Mouse (Mus musculus): Measurements from ENCODE around the gene Clec10a. TPM values are rescaled to one million over a fixed set of nuclear protein-coding genes. Genes with fewer than 3 reads are reported as not detected.

Gene Clec10a
- polyA plus RNA-seq (2015; fragmentation: Nextera tagmentation; extraction: Ambion mirVana), result 1.6 and 2.0 TPM in 2 replicates

GRCm38 (mm10) chr11:70155897-70156296 lies at the start of gene Clec10a:
Gene Clec10a, plus strand, starts transcription at chr11:70156197.

GRCm38 (mm10) chr11:70129926-70130379 lies 26.0 kb upstream of the Clec10a start, which contains the start of gene Mgl2:
Gene Mgl2, plus strand, starts transcription at chr11:70130329.

DNA sequence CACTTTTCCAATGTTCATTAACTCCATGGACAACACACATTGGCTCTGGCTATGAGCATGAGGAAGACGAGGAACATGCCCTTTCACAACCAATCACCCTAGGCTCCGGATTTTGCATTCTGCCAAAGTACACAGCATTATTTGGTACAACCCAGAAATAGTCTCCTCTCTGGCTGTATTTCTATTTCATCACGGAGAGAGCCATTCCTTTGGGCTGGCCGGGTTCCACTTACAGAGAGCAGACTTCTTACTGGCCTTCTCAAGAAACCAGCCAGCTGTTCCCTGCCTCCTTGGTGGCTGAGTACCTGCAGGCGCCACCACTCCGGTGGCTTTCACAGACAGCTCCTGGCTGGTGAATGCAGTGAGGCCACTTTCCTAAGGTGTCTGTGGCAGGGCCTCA lies 56.4 kb downstream of the Clec10a start, which contains the start of gene Slc16a11:
Gene Slc16a11 (plus strand): TSS at position 330 of the 400 bp plus-strand sequence.

Other genes with a start within 250 kb of the Clec10a start
- gene Gps2, start 242.3 kb upstream of the Clec10a start, polyA plus RNA-seq (2015; fragmentation: Nextera tagmentation; extraction: Ambion mirVana), result 40.4 and 40.8 TPM in 2 replicates
- gene Eif5a, start 234.2 kb upstream of the Clec10a start, polyA plus RNA-seq (2015; fragmentation: Nextera tagmentation; extraction: Ambion mirVana), result 1,055 and 1,123 TPM in 2 replicates
- gene Ybx2, start 220.4 kb upstream of the Clec10a start, polyA plus RNA-seq (2015; fragmentation: Nextera tagmentation; extraction: Ambion mirVana), result 0.54 and 1.3 TPM in 2 replicates
- 181 and 186 TPM in 2 replicates for gene Slc2a4, start 208.0 kb upstream of the Clec10a start, polyA plus RNA-seq (2015; fragmentation: Nextera tagmentation; extraction: Ambion mirVana)
- 61.3 and 78.2 TPM in 2 replicates for gene Cldn7, start 191.4 kb upstream of the Clec10a start, polyA plus RNA-seq (2015; fragmentation: Nextera tagmentation; extraction: Ambion mirVana)
- 17.5 and 18.5 TPM in 2 replicates for gene Ctdnep1, start 175.0 kb upstream of the Clec10a start, polyA plus RNA-seq (2015; fragmentation: Nextera tagmentation; extraction: Ambion mirVana)
- 83.8 and 90.4 TPM in 2 replicates for gene Elp5, start 173.7 kb upstream of the Clec10a start, polyA plus RNA-seq (2015; fragmentation: Nextera tagmentation; extraction: Ambion mirVana)
- 483 and 506 TPM in 2 replicates for gene Gabarap, start 165.1 kb upstream of the Clec10a start, polyA plus RNA-seq (2015; fragmentation: Nextera tagmentation; extraction: Ambion mirVana)
- 46.2 and 46.3 TPM in 2 replicates for gene Phf23, start 160.4 kb upstream of the Clec10a start, polyA plus RNA-seq (2015; fragmentation: Nextera tagmentation; extraction: Ambion mirVana)
- 13.4 and 13.8 TPM in 2 replicates for gene Dvl2, start 155.6 kb upstream of the Clec10a start, polyA plus RNA-seq (2015; fragmentation: Nextera tagmentation; extraction: Ambion mirVana)
- gene Acadvl, start 140.8 kb upstream of the Clec10a start, polyA plus RNA-seq (2015; fragmentation: Nextera tagmentation; extraction: Ambion mirVana), result 89.2 and 94.2 TPM in 2 replicates
- gene Dlg4, start 139.3 kb upstream of the Clec10a start, polyA plus RNA-seq (2015; fragmentation: Nextera tagmentation; extraction: Ambion mirVana), result 4.8 and 5.2 TPM in 2 replicates
- gene Asgr1, start 102.1 kb upstream of the Clec10a start, polyA plus RNA-seq (2015; fragmentation: Nextera tagmentation; extraction: Ambion mirVana), result 0.23 and 0.55 TPM in 2 replicates
- not detected in 2 replicates for gene Asgr2, start 63.6 kb upstream of the Clec10a start, polyA plus RNA-seq (2015; fragmentation: Nextera tagmentation; extraction: Ambion mirVana)
- 0.58 and 0.90 TPM in 2 replicates for gene Mgl2, start 25.9 kb upstream of the Clec10a start, polyA plus RNA-seq (2015; fragmentation: Nextera tagmentation; extraction: Ambion mirVana)
- gene Slc16a11, start 56.6 kb downstream of the Clec10a start, polyA plus RNA-seq (2015; fragmentation: Nextera tagmentation; extraction: Ambion mirVana), result 0.87 and 1.5 TPM in 2 replicates
- 3.1 and 4.4 TPM in 2 replicates for gene Slc16a13, start 64.9 kb downstream of the Clec10a start, polyA plus RNA-seq (2015; fragmentation: Nextera tagmentation; extraction: Ambion mirVana)
- gene Bcl6b, start 73.6 kb downstream of the Clec10a start, polyA plus RNA-seq (2015; fragmentation: Nextera tagmentation; extraction: Ambion mirVana), result 3.7 and 4.7 TPM in 2 replicates
- gene 0610010K14Rik, start 81.7 kb downstream of the Clec10a start, polyA plus RNA-seq (2015; fragmentation: Nextera tagmentation; extraction: Ambion mirVana), result 95.7 and 103 TPM in 2 replicates
- gene Gm21988, start 83.6 kb downstream of the Clec10a start, polyA plus RNA-seq (2015; fragmentation: Nextera tagmentation; extraction: Ambion mirVana), result 6.7 and 7.6 TPM in 2 replicates
- gene Rnasek, start 83.6 kb downstream of the Clec10a start, polyA plus RNA-seq (2015; fragmentation: Nextera tagmentation; extraction: Ambion mirVana), result 285 and 308 TPM in 2 replicates
- gene Alox12, start 99.2 kb downstream of the Clec10a start, polyA plus RNA-seq (2015; fragmentation: Nextera tagmentation; extraction: Ambion mirVana), result 2.3 and 3.6 TPM in 2 replicates
- 0.16 and 0.17 TPM in 2 replicates for gene Alox12e, start 166.4 kb downstream of the Clec10a start, polyA plus RNA-seq (2015; fragmentation: Nextera tagmentation; extraction: Ambion mirVana)
- gene Alox15, start 195.8 kb downstream of the Clec10a start, polyA plus RNA-seq (2015; fragmentation: Nextera tagmentation; extraction: Ambion mirVana), result 0.71 and 1.2 TPM in 2 replicates

Data from urinary bladder, postnatal 0 days (tissue).